In the genomic region with DNA sequence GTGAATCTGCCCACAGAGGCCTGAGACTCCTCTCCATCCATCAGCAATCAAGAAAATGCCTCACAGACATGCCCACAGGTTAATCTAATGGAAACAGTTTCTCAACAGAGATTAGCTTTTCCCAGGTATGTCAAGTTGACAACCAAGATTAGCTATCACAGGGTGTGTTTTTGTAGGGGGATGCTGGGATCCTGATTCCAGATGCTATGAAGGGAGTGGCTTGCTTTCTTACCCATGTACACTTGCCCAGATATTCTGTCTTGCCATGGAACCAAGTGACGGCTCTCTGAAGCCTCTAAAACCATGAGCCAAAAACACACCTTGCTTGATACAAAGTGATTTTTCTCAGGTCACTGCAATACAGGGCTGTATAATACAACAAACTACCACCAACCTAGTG, we compare ENCODE assay signal across 27 mouse cellular contexts.
"Had no signal": no experiment of that assay in that cellular context is flagged by ENCODE, and none has a peak within 500 bp of the region (broad histone marks: within the 10 kb centered on the region; RNA-seq: fewer than 3 reads in every experiment).

No protein-coding gene starts in this region.

- H3K9me3 ChIP-seq: embryonic facial prominence, embryonic 10.5 days; embryonic facial prominence, embryonic 12.5 days; embryonic facial prominence, embryonic 13.5 days; embryonic facial prominence, embryonic 15.5 days; forebrain, embryonic 10.5 days; forebrain, embryonic 12.5 days; forebrain, embryonic 13.5 days; forebrain, embryonic 15.5 days had no signal

- DNase-seq: cerebellum, adult 2 months; cerebellum, adult 8-10 months; cerebellum, adult 9-10 months; cerebellum, adult 9-11 months; cerebellum, postnatal 10 days; cerebellum, postnatal 14 days; cerebellum, postnatal 25 days; cerebellum, postnatal 36 days; forebrain, postnatal 0 days; gastrocnemius, adult 2 months; gastrocnemius, postnatal 10 days; gastrocnemius, postnatal 14 days; gastrocnemius, postnatal 25 days; gastrocnemius, postnatal 36 days; heart, adult 18-20 months; heart, adult 2 months had no signal

- H3K4me1 ChIP-seq: embryonic facial prominence, embryonic 12.5 days; embryonic facial prominence, embryonic 15.5 days had no signal

- H3K9ac ChIP-seq: embryonic facial prominence, embryonic 12.5 days; embryonic facial prominence, embryonic 13.5 days; embryonic facial prominence, embryonic 15.5 days; forebrain, embryonic 12.5 days; forebrain, embryonic 13.5 days; forebrain, embryonic 15.5 days; forebrain, postnatal 0 days had no signal

- H3K4me3 ChIP-seq: embryonic facial prominence, embryonic 10.5 days; embryonic facial prominence, embryonic 12.5 days; embryonic facial prominence, embryonic 13.5 days; embryonic facial prominence, embryonic 15.5 days; erythroblast, embryonic 14.5 days; forebrain, embryonic 10.5 days; forebrain, embryonic 12.5 days; forebrain, embryonic 13.5 days; forebrain, embryonic 15.5 days; gastrocnemius, adult 2 months; heart, adult 2 months had no signal

- H3K36me3 ChIP-seq: embryonic facial prominence, embryonic 12.5 days; embryonic facial prominence, embryonic 13.5 days; embryonic facial prominence, embryonic 15.5 days; forebrain, embryonic 12.5 days; forebrain, embryonic 15.5 days had no signal

- H3K27me3 ChIP-seq: embryonic facial prominence, embryonic 12.5 days; embryonic facial prominence, embryonic 13.5 days; embryonic facial prominence, embryonic 15.5 days; forebrain, embryonic 12.5 days; forebrain, embryonic 13.5 days; forebrain, embryonic 15.5 days had no signal

- H3K4me2 ChIP-seq: embryonic facial prominence, embryonic 12.5 days; embryonic facial prominence, embryonic 13.5 days; embryonic facial prominence, embryonic 15.5 days; forebrain, embryonic 12.5 days; forebrain, embryonic 13.5 days; forebrain, embryonic 15.5 days had no signal

- H3K27ac ChIP-seq: embryonic facial prominence, embryonic 10.5 days; embryonic facial prominence, embryonic 12.5 days; embryonic facial prominence, embryonic 13.5 days; embryonic facial prominence, embryonic 15.5 days; forebrain, embryonic 10.5 days; forebrain, embryonic 12.5 days; forebrain, embryonic 13.5 days; forebrain, embryonic 15.5 days; gastrocnemius, adult 2 months; heart, adult 2 months had no signal

- ATAC-seq: forebrain, embryonic 13.5 days; forebrain, embryonic 14.5 days; forebrain, embryonic 15.5 days; forebrain, embryonic 16.5 days; forebrain, postnatal 0 days had no signal
